Mouse (Mus musculus) CH12F3 (cell line): ENCODE measurements at regions not wholly inside any gene's neighbourhood (a gene's known extent, or its start where the extent isn't known, plus 50 kb on each side); places are given as distances from the start of the nearest gene placed in this dataset.

Experiments used
- in situ Hi-C: fragments of 300-500 bp; cut with MboI; formaldehyde crosslinking; loops from 2 replicates; pipeline ENCODE4 v1.14.3; 2020; ENCODE audit warnings: low sequenced_read_pairs

- in situ Hi-C loops, result loop anchor here (25.0 kb wide), 1 partner anchor 251 kb away; no protein-coding TSS in a partner anchor
Observed at GRCm38 (mm10) chr9:71361311-71361710, 124.4 kb downstream of the Polr2m start.

GRCm38 (mm10) chr9:71360676-71361075 lies 125.1 kb downstream of the Polr2m start:
- in situ Hi-C loops, result loop anchor here (25.0 kb wide), 1 partner anchor 252 kb away; no protein-coding TSS in a partner anchor

- in situ Hi-C loops, result loop anchor here (25.0 kb wide), 1 partner anchor 253 kb away; no protein-coding TSS in a partner anchor
Observed at GRCm38 (mm10) chr9:71358961-71359360, 126.8 kb downstream of the Polr2m start.

- in situ Hi-C loops, result loop anchor here (25.0 kb wide), 1 partner anchor 257 kb away; no protein-coding TSS in a partner anchor
Observed at GRCm38 (mm10) chr9:71355721-71356120, 130.0 kb downstream of the Polr2m start.
